Mouse (Mus musculus) brain, embryonic 14.5 days (tissue): ENCODE results near the gene Egfl8.

Source experiments
- CTCF ChIP-seq: fragments of 200-500 bp; IDR thresholded peaks from 2 replicates; pipeline ENCODE4 v1.5.1; 2012; ENCODE audit warnings: inconsistent platforms, mild to moderate bottlenecking, moderate library complexity, borderline replicate concordance; ENCODE audit not compliant: insufficient read depth, insufficient read length; ENCODE audit errors: extremely low read depth
- POLR2A ChIP-seq: fragments of 200-500 bp; IDR thresholded peaks from 2 replicates; pipeline ENCODE4 v1.6.1; 2012; ENCODE audit warnings: mild to moderate bottlenecking, inconsistent platforms, borderline replicate concordance; ENCODE audit not compliant: poor library complexity, insufficient read depth, insufficient read length, severe bottlenecking; ENCODE audit errors: extremely low read depth

DNA sequence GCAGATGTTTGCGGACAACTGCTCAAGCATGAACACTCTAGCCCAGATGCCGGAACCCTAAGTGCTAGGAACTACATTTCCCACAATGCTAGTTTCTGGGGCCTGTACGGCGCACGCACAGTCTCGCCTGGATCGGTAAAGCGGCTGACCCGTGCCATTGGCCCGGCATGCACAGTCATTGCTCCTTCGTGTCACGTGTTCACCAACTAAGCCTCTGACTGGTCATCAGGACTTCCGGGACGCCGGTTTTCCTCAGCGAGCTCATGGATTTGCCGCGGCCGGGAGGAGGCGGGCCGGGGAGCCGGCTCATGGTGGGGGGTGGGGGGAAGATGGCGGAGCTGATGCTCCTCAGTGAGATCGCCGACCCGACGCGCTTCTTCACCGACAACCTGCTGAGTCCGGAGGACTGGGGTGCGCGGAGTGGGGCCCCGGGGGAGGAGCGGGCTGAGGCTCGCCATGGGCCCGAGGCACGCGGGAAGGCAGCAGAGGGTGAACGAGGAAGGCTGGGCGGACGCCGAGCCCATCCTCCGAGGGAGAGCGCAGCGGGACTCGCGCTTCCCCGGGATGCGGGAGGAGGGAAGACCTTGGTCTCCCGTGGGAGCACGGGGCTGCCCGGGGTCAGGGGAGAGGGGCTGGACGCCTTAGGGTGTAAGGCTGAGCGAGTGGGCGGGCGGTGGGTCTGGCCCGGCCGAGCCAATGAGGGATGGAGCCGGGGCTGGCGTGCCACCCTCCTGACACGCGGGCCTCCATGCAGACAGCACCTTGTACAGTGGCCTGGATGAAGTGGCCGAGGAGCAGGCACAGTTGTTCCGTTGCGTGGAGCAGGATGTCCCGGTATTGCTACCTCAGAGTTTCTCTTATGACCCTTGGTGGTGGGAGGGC, 31.4 kb upstream of the Egfl8 start, which contains the start of gene Atf6b:
- TF ChIP-seq CTCF = no peak
- TF ChIP-seq POLR2A = peak; percentile 91
